Mouse (Mus musculus) megakaryocyte-erythroid progenitor cell, adult 5-6 weeks (primary cell): ENCODE measurements around the gene Jazf1. TPM values are rescaled to one million over a fixed set of nuclear protein-coding genes. Genes with fewer than 3 reads are reported as not detected.
A peak's percentile ranks its signal among the peaks of the same experiment; 100 is the strongest.

Source experiments
- ATAC-seq: replicated peaks from 2 replicates; pipeline ENCODE4 v1.8.0; 2016; ENCODE audit warnings: mild to moderate bottlenecking, inconsistent platforms; ENCODE audit not compliant: severe bottlenecking, poor library complexity, low FRiP score, low TSS enrichment
- total RNA-seq, 2 experiments: library from RNA; stranded (forward) in 1 of 2; stranded (reverse) in 1 of 2; fragments of 200-1000, 215-1000 nt in 1 of 2; fragments of >200 nt in 1 of 2; fragmentation: Nextera tagmentation in 1 of 2; gene quantifications; 2 replicates each; pipeline ENCODE4 v1.2.3; 2014 to 2017

Gene Jazf1
- total RNA-seq, 2 experiments from 2014 or later = not detected

DNA sequence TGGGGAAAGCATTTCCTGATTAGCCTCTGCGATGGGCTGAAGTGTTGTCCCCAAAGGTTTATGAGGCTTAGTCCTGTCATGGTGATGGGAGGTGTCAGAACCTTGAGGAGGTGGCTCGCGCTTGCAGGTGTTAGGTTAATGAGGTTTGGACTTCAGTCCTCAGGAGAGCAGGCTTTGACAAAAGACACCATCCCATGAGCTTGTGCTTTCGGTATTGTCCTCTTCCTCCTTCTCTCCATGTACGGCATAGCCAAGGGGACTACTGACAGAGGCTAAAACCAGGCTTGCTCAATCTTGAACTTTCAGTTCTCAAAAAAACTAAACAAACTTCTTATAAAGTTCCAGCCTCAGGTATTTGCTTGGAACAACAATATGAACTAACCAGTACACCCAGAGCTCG lies 147.2 kb downstream of the Jazf1 start:
- no peak for ATAC-seq

DNA sequence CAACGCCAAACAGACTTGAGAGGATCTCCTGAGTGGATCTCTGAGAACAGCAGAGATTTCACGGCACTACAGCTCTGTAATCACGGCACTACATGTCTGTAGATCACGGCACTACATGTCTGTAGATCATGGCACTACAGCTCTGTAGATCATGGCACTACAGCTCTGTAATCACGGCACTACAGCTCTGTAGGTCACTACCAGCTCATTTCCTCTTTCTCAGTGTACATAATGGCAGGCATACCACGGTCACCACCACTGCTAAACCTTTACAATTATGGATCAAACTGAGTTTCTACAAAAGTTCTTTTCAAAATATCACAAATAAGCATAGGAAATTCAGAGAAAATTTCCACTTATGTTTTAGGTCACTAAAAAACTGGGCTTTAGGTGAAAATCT lies 147.7 kb downstream of the Jazf1 start:
- no peak for ATAC-seq

DNA sequence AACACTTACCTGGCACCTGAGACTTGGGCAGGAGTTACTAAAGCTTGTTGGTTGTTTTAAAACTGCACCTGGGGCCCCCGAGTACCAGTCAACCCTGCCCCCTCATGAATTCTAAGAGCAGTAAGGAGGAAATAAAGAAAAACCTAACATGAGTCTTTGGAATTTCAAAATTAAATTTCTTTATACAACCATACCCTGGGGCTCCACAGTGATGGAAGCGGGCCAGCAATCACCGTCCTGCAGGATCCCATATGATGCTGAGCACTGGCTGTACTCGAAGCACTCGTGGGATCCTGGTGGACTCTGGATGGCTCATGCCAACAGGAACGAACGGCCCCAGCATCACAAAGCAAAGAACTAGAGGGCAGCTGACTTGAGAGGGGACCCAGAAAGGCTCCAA lies 149.0 kb downstream of the Jazf1 start:
- no peak for ATAC-seq

DNA sequence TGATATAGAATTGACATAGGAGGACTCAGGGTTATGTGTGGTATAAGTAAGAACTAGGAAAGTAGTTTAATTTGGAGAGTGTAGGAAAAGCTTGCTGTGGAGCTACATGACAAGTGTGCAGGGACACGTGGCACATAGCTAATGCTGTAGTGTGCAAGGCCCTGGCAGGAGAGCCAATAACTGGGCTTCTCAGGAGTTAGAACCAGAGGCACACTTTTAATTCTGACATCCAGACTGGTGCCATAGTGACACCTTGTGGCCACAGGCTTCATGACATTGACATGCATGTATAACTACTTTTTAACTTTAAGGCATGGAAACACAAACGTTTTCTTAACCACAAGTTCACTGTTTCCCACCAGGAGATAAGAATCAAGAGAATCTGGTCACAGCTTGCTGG lies 149.5 kb downstream of the Jazf1 start:
- peak; percentile 85 for ATAC-seq

DNA sequence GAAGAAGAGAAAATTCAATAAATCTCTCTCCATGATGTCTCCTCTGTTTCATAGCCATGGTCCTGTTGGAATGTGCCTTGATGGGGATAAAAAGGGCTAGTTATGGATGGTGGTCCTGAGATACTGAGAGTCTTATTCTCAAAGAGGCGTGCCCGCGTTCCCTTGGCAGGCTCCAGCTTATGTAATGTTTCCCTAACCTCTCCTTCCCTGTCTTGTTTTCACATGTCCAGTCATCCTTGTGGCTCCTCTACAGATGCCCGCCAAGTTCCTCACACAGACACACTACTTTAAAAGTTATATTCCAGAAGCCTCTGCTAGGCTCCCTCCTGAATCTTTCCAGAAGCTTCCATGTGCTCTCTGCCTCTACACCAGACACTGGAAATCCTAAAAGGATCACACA lies 151.0 kb downstream of the Jazf1 start:
- no peak for ATAC-seq

DNA sequence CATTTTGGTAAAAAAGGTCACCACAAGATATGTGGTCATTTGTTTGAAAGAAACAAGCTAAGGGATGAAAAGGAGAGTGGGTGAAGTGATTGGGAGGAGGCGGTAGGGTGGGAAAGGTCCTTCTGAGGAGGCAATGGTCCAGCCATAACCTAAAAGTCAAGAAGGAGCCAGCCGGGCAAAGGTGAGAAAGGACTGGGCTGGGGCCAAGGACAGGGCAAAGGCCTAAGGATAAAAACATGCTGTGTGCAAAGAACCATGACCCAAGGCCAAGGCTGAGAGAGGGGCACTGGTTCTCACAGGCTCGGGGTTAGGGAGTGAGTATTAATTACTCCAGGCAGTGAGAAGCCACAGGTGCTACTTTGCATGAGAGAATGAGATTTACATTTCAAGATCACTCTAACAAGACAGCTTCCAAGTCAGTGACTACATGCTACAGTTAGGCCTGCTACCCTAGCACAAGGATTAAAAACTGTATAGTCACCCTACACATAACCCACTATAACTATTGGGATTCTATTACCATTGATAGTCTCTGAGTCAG lies 151.5 kb downstream of the Jazf1 start:
- no peak for ATAC-seq

DNA sequence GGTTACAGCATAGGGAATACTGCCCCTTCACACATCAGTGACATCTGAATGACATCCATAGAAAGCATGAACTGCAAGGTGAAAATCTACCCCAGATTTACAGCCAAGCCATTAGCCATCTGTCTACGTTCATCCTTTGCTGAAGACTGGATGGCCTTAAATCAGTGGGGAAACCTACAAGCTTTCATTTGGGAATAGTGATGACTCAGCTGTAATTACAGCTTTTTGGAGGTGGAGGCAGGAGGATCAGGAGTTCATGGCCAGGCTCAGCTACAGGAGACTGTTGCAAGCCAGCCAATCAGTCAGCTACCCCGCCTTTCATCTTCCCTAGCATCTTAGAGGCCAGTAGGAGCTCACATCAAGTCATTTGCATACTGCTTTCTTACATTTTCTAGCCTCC lies 153.5 kb downstream of the Jazf1 start:
- no peak for ATAC-seq

DNA sequence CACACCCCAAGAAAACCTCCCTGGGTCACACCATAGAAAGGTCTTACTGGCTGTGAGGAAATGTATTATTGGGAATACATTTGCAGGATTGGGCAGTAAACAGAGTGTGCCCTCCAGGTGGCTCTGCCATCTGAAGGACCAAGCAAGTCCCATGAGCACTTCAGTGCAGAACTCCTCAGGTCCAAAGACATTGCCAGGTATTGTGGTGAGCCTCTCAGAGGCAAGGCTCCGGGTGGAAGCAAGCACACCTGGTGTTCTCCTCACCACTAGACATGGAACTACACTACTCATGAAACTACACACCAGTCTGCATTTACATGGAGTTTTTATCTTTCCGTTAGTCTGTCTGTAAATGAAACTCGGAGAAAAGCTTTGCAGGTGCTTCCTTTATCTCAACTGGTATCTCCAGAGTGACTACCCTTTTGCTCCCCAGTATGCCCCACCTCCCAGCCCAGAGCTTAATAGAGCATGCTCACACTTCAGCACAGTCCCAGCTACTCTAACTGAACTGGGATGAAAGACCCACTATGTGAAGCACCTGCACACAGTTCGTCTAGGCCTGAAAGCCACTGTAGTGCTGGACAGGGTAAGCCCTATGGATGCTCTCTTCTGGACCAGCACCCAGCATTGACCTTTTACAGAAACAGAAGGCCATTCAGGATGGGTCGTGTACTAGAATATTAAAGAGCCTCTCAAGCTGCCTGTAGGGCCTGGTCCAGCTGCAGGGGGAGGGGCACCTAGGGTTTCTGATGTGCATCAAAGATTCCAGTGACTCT lies 156.1 kb downstream of the Jazf1 start:
- ATAC-seq = no peak

DNA sequence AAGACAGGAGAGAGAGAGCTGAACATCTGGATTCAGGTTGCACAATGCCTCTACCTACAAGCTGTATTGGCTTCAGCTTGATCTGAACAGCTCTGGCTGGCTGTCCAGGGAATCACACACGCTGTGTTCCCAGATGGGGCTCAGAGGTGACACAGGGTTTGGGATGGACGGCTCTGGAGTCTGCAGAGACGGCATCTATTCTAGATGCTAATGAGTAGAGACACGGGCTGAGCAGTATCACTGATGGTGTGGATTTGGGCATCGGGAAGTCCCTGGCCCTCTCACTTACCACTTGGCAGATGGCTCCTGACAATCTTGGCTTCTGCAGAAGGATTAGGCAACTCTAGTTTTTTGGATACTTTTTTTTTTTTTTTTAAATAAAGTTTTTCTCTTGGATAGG lies 161.6 kb downstream of the Jazf1 start:
- ATAC-seq = no peak

DNA sequence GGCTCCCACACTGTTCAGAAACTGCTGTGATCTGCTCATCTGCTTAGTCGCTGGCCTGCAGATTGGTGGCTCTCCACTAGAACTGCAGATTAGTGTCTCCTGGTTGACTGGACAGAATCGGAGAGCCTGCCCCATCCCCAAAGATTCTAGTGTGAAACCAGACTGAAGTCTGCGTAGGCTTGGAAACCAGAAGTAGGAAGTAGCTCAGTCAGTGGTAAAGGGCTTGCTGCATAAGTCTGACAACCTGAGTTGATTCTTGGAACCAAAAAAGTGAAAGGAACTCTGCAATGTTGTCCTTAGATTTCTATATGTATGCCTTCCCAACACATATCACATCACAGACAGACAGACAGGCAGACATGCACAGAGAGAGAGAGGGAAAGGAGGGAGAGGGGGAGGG lies 163.3 kb downstream of the Jazf1 start:
- ATAC-seq = no peak

DNA sequence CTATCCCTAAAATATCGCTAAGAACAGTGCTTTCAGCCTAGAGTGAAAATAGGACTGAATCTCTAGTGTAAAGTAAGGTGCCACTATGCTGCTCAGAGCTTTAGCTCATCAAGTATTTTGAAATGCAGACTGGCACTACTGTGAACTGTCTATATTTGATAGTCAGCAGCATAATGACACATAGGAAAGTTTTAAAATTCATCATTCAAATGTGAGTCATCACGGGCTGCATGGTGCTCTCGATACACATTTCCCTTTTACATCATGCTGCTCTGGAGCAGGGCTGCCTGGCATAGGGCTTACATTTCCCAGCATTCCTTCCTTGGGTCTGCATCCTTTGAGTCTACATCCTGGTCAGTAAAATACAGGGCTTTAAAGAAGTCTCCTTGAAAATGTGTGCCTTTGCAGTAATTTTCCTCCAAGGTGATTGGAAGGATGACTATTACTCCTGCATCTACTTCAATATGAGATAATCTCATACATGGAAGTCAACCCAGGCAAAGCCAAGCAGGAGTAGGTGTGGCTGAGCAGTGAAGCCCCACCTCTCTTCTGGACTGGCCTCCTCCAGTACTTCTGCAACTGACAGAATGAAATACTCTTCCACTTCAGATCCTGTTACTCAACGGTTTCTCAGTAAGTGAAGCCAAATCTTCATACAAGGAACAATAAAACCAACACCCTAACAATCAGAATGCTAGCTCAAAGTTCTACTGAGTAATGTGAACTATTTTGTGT lies 165.0 kb downstream of the Jazf1 start:
- ATAC-seq = no peak

DNA sequence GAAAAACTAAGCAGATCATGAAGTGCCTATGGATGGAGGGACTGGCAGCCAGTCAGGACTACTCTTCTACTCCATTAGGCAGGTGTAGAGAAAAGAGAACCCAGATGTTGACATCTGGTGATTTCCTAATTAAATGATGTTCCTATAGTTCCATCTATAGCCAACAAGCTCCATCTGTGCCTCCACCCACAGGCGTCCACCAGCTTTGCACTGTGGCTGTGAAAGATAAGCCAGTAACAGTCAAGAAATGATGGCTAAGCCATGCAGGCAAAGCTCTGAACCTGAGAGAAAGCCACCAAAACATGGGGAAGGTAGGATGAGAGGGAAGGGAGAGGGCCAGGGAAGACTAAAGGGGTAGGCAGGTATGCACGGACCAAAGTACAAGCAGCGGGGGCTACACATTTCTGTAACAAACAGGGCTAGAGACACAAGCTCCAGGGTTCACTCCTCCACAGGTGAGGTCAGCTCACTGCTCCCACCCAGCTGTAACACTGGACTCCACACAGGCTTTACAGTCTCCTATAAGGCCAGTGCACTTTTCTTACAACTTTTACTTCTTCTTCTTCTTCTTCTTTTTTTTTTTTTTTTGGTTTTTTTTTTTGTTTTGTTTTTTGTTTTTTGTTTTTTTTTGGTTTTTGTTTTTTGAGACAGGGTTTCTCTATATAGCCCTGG lies 168.7 kb downstream of the Jazf1 start:
- 0 out of 2 replicates have a peak, but pooled peaks have one; percentile 55 for ATAC-seq

DNA sequence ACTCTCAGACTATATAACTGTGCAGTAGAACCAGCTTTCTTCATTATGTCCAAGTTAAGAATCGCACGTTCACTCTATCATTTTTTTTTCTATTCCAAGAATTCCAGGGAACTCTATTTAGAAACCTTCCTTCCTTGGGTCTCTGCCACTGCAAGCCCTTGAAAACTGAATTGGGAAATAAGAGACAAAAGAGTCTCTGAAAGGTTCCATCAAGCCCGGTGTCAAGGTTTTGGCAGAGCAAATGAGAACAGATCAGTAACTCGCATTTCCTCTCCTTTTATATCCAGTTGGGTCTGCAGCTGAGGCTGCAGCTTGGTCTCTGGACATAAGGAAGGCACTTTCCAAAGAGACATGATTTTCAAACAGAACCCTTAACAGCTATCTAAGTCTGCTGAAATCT lies 173.4 kb downstream of the Jazf1 start:
- ATAC-seq = no peak

DNA sequence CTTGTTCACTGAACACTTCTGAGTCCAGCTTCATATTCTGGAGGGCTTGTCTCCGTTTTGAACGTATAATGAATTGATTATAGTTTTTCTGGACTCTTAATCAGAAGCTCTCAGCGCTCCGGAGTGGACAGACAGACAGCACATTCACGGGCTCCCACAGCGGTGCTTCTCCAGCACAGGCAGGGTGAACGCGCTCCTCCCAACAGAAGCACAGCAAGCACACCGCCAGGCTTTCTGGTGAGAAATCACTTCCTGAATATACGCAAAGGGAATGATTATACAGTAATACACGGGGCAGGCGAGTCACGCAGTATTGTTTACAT lies 174.0 kb downstream of the Jazf1 start:
- ATAC-seq = no peak

DNA sequence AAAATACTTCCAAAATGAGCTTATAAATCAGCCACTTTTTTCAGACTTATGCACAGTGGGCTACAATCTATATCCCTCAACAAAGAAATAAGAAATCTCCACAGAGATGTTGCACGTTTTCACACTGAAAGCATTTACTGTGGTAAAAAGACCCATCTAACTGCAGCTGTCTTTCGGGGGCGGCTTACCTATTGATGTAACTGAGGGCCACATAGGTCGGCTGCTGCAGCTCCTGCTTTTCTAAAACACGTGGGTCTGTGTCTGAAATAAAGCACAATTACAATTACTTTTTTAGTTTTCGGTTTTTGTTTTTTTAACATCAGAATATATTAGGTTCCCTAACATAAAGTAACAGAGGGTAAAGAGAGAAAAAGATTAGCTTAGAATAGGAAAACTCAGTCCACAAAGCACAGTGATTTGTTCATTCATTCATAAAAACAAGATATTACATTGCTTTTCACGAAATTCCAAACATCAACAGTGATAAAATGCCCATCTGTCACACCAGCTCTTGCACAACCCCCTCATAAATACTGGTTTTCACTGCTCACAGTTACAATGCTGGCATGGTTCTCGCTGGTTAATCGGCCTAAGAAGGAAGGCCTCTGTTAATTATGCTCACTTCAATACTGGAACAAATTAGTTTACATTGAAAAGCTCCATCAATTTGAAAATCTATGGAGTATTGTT lies 174.5 kb downstream of the Jazf1 start:
- ATAC-seq = no peak

DNA sequence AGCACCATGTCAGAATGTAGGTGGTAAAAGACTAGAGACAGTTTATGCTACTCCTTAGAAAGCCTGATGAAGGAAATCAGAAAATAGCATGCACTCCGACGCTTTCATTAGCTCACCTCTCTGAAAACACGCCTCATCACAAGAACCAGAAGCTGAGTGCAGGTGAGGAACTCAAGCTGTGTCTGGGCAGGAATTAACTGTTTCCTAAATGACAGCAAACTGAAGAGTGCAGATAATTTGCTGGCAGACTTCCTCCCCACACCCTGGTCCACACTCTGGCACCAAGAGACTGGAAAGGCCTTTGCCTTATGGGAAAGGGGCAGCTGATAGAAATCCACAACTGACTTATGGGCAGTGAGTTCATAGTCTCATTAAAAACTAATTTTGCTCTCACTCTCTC lies 175.5 kb downstream of the Jazf1 start:
- no peak for ATAC-seq

DNA sequence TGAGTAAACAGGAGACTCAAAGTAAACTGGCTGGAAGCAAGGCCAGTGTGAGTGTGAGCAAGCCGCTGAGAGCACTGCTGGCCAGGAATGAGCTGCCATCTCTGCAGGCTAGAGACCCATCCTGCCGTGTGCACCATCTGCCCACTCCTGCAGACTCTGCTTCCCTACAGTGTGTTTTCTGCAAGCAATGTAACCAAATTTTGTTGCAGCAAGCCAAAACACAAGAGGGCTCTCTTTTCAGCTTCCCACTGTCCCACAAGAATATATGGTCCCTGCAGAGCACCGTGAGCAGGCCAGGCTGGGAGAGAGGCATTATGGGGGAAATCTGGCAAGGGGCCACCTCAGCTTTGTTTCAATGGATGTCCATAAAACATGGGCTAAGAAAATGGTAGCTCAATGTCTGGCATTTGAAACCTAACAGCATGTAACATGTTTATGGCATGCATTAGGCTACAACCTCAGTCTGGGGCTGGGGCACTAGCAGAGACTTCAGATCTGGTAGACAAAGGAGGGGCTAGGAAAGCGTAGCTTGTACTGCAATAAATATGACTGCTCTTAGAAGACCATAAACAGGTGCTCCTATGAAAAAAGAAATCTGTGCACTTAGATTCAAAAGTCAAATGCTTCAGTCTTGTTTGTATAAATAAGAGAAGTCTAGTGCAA lies 180.8 kb downstream of the Jazf1 start:
- no peak for ATAC-seq

DNA sequence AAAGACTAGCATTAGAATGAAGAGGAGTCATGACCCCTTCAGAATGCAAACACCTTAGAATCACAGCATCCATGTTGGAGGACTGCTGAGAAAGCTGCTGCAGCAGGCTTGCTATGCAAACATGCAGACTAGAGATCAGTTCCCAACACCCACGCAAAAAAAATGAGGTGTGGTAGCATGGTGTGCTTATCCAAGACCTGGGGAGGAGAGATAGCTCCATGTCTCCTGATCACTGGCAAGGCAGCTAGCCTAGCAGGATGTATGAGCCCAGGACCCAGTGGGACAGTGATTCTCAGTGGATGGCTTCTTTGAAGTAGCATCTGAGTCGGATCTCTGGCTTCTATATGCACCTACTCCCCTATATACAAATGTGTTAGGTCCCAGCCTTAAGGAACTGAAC lies 184.7 kb downstream of the Jazf1 start:
- no peak for ATAC-seq

DNA sequence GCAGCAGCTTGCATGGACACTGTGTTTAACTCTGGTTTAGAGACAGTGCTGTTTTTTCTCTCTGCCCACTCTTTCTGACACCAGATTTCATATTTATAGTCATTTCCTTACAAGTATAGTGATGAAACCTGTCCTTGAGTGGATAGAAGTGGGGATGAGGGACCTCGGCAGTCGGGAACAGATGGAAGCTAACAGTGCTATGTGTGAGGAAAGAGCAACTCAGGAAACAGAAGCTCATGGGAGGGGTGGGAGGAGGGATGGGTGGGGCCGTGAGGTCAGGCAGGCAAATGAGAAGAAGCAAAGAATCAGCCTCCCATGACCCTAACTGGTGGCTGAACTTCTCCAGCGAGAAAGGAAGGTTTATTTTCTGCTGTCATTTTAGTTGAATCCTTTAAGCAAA lies 191.3 kb downstream of the Jazf1 start:
- no peak for ATAC-seq
